Mouse (Mus musculus): Measurements from ENCODE around the gene Exph5. TPM values are rescaled to one million over a fixed set of nuclear protein-coding genes. Genes with fewer than 3 reads are reported as not detected.

Exph5 gene
- polyA plus RNA-seq, 1 experiment, result 1.8 TPM

GRCm38 (mm10) chr9:53397685-53398387 lies 96.4 kb downstream of the Exph5 start:
- DNase-seq, result no peak
- TF ChIP-seq POLR2A (IDR thresholded peaks at IDR 0.05; ENCODE audit: low read depth, low read length) (no peak), CTCF (conservative IDR thresholded peaks at IDR 0.05; ENCODE audit: insufficient read depth, insufficient read length, low read depth, low read length) (no peak)

DNA sequence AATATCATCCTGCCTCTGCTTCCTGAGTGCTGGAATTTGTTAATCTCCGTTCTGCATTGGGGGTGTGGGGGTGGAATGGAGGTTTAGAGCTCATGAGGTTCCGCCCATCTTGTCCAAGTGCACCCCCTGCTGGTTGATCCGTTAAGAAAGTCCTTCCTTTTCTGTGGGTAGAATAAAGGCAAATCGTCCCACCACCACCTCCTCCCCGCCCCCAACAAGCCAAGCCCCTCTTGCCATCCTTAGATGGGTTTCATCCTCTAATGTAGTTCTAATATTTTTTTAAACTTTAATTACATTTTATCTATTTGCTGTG lies 96.9 kb downstream of the Exph5 start:
- TF ChIP-seq POLR2A (IDR thresholded peaks at IDR 0.05; ENCODE audit: low read depth, low read length) (no peak), CTCF (conservative IDR thresholded peaks at IDR 0.05; ENCODE audit: insufficient read depth, insufficient read length, low read depth, low read length) (peak; percentile 84)
- 24% methylated on average over 5 of the region's 5 CpGs for WGBS
- DNase-seq, result peak; percentile 60
- Histone ChIP-seq H3K27me3 (replicated peaks; ENCODE audit: control insufficient read depth, insufficient read depth, low read length) (no peaks in the 10 kb centered on the region), H3K27ac (ENCODE audit: insufficient read depth, low read depth, low read length) (no peak overlapping the region), H3K4me3 (ENCODE audit: insufficient read depth, low read depth, low read length) (no peak overlapping the region), H3K4me1 (ENCODE audit: control insufficient read depth, insufficient read depth, low read length) (peaks cover 7% of the 10 kb centered on the region; the same call in 1 of the 2 replicates), H3K36me3 (ENCODE audit: control insufficient read depth, insufficient read depth, low read length) (no peaks in the 10 kb centered on the region)

More at GRCm38 (mm10) chr9:53397685-53398387, 96.4 kb downstream of the Exph5 start:
- H3K4me1 ChIP-seq (ENCODE audit: control insufficient read depth, insufficient read depth, low read length), result peaks cover 7% of the 10 kb centered on the region; the same call in 1 of the 2 replicates
- no peak overlapping the region for H3K27ac ChIP-seq (ENCODE audit: insufficient read depth, low read depth, low read length)
- WGBS, result 78% methylated on average over 13 of the region's 13 CpGs
- no peaks in the 10 kb centered on the region for H3K27me3 ChIP-seq (replicated peaks; ENCODE audit: control insufficient read depth, insufficient read depth, low read length)
- H3K36me3 ChIP-seq (ENCODE audit: control insufficient read depth, insufficient read depth, low read length), result no peaks in the 10 kb centered on the region
- no peak overlapping the region for H3K4me3 ChIP-seq (ENCODE audit: insufficient read depth, low read depth, low read length)

DNA sequence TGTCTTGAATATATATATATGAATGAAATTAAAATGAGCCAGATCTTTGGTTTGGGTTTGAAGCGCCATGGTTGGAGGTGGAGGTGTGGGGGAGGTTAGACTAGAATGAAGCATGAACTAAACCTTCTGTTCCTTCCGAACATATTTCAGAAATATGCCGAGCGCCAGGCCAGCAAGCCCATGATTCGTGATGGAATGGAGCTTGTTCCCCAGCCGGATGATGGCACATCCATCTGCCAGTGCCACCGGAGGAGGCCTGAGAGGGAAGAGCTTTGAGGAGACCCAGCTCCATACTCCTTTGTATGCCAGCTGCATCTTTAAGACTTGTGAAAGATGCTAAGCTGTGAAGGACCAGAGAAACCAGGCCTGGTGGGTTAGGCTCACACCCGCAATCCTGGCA lies 98.1 kb downstream of the Exph5 start:
- WGBS, result 95% methylated on average over 8 of the region's 8 CpGs
- no peak for TF ChIP-seq CTCF (conservative IDR thresholded peaks at IDR 0.05; ENCODE audit: insufficient read depth, insufficient read length, low read depth, low read length)
- TF ChIP-seq POLR2A (IDR thresholded peaks at IDR 0.05; ENCODE audit: low read depth, low read length), result no peak
- Histone ChIP-seq H3K4me1 (ENCODE audit: control insufficient read depth, insufficient read depth, low read length) (peaks cover 7% of the 10 kb centered on the region; the same call in 1 of the 2 replicates), H3K27me3 (replicated peaks; ENCODE audit: control insufficient read depth, insufficient read depth, low read length) (no peaks in the 10 kb centered on the region), H3K27ac (ENCODE audit: insufficient read depth, low read depth, low read length) (0 out of 2 replicates have a peak overlapping the region, but pooled peaks have one; percentile 52), H3K36me3 (ENCODE audit: control insufficient read depth, insufficient read depth, low read length) (no peaks in the 10 kb centered on the region), H3K4me3 (ENCODE audit: insufficient read depth, low read depth, low read length) (no peak overlapping the region)
- no peak for DNase-seq

DNA sequence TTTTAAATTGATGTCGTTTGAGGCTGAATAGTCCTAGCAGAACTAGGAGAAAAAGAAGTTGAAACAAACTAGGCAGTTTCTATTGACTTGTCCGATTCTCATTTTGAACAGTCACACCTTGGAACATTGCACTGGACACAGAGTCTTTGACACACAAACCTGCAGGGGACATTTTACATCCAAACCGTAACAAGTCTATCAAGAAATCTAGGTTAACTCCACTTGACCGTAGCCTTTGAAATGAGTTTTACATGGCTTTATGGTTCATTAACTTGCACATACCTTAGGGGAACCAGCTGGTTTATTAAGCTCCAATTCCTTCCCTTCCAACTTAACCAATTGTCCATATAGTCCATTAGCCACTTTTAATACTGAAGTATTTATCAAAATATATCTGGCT lies 99.2 kb downstream of the Exph5 start:
- TF ChIP-seq POLR2A (IDR thresholded peaks at IDR 0.05; ENCODE audit: low read depth, low read length) (no peak), CTCF (conservative IDR thresholded peaks at IDR 0.05; ENCODE audit: insufficient read depth, insufficient read length, low read depth, low read length) (no peak)
- H3K27me3 ChIP-seq (replicated peaks; ENCODE audit: control insufficient read depth, insufficient read depth, low read length), result no peaks in the 10 kb centered on the region
- H3K36me3 ChIP-seq (ENCODE audit: control insufficient read depth, insufficient read depth, low read length), result no peaks in the 10 kb centered on the region
- no peak overlapping the region for H3K4me3 ChIP-seq (ENCODE audit: insufficient read depth, low read depth, low read length)
- no peak overlapping the region for H3K27ac ChIP-seq (ENCODE audit: insufficient read depth, low read depth, low read length)
- H3K4me1 ChIP-seq (ENCODE audit: control insufficient read depth, insufficient read depth, low read length), result peaks cover 7% of the 10 kb centered on the region; the same call in 1 of the 2 replicates
- DNase-seq, result peak; percentile 67
- WGBS, result 58% methylated on average over 4 of the region's 4 CpGs

GRCm38 (mm10) chr9:53401146-53401545 lies 99.7 kb downstream of the Exph5 start:
- TF ChIP-seq CTCF (conservative IDR thresholded peaks at IDR 0.05; ENCODE audit: insufficient read depth, insufficient read length, low read depth, low read length) (no peak), POLR2A (IDR thresholded peaks at IDR 0.05; ENCODE audit: low read depth, low read length) (no peak)
- Histone ChIP-seq H3K27ac (ENCODE audit: insufficient read depth, low read depth, low read length) (no peak overlapping the region), H3K36me3 (ENCODE audit: control insufficient read depth, insufficient read depth, low read length) (no peaks in the 10 kb centered on the region), H3K4me1 (ENCODE audit: control insufficient read depth, insufficient read depth, low read length) (peaks cover 7% of the 10 kb centered on the region; the same call in 1 of the 2 replicates), H3K27me3 (replicated peaks; ENCODE audit: control insufficient read depth, insufficient read depth, low read length) (no peaks in the 10 kb centered on the region), H3K4me3 (ENCODE audit: insufficient read depth, low read depth, low read length) (no peak overlapping the region)
- peak; percentile 63 for DNase-seq
- 72% methylated on average over 8 of the region's 8 CpGs for WGBS

DNA sequence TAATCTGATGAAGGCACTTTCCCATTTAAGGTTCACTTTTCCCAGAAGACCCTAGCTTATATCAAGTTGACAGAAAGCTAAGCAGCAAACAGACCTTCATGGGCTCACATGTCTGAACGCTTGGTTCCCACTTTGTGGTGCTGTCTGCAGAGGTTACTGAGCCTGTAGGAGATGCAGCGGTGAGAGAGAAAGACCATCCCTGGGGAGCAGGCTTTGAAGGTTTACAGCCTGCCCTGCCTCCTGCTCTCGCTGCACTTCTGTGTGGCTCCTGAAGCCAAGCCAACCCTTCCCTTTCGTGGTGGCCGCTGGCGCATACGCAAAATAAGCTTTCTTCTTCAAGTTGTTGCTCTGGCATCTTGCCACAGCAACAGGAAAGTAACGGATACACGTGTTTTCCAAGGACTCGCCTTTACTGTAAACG lies 100.8 kb downstream of the Exph5 start, which contains the start of gene 4930550C14Rik:
Gene 4930550C14Rik (plus strand): TSS at position 35 of the 421 bp plus-strand sequence.
- H3K4me3 ChIP-seq (ENCODE audit: insufficient read depth, low read depth, low read length), result peak within 1 kb of the TSS; percentile 16; the same call in 1 of the 2 replicates
- peak within 1 kb of the TSS; percentile 46 for H3K27ac ChIP-seq (ENCODE audit: insufficient read depth, low read depth, low read length)
- WGBS, result 5% methylated on average over 11 of the region's 11 CpGs
- H3K36me3 ChIP-seq (ENCODE audit: control insufficient read depth, insufficient read depth, low read length), result no peaks in the 10 kb centered on the region
- no peak for TF ChIP-seq POLR2A (IDR thresholded peaks at IDR 0.05; ENCODE audit: low read depth, low read length)
- TF ChIP-seq CTCF (conservative IDR thresholded peaks at IDR 0.05; ENCODE audit: insufficient read depth, insufficient read length, low read depth, low read length), result no peak
- H3K4me1 ChIP-seq (ENCODE audit: control insufficient read depth, insufficient read depth, low read length), result peaks cover 7% of the 10 kb centered on the region; the same call in 1 of the 2 replicates
- DNase-seq, result peak; percentile 76
- no peaks in the 10 kb centered on the region for H3K27me3 ChIP-seq (replicated peaks; ENCODE audit: control insufficient read depth, insufficient read depth, low read length)

- H3K4me1 ChIP-seq (ENCODE audit: control insufficient read depth, insufficient read depth, low read length), result peaks cover 7% of the 10 kb centered on the region; the same call in 1 of the 2 replicates
- no peaks in the 10 kb centered on the region for H3K36me3 ChIP-seq (ENCODE audit: control insufficient read depth, insufficient read depth, low read length)
- 31% methylated on average over 8 of the region's 8 CpGs for WGBS
- H3K27me3 ChIP-seq (replicated peaks; ENCODE audit: control insufficient read depth, insufficient read depth, low read length), result no peaks in the 10 kb centered on the region
- peak; percentile 46 for DNase-seq
- peak overlapping the region; percentile 31 for H3K27ac ChIP-seq (ENCODE audit: insufficient read depth, low read depth, low read length)
- TF ChIP-seq POLR2A (IDR thresholded peaks at IDR 0.05; ENCODE audit: low read depth, low read length), result no peak
- TF ChIP-seq CTCF (conservative IDR thresholded peaks at IDR 0.05; ENCODE audit: insufficient read depth, insufficient read length, low read depth, low read length), result no peak
- H3K4me3 ChIP-seq (ENCODE audit: insufficient read depth, low read depth, low read length), result no peak overlapping the region
Measured at GRCm38 (mm10) chr9:53402991-53403390, 101.5 kb downstream of the Exph5 start.

All from kidney, adult 2 months (tissue).